Mouse (Mus musculus) heart, adult 2 months (tissue): ENCODE data around the gene Tnfaip8l1. TPM values are rescaled to one million over a fixed set of nuclear protein-coding genes. Genes with fewer than 3 reads are reported as not detected.

ENCODE experiments used
- DNase-seq, 2 experiments: peaks; one replicate each; pipeline ENCODE4 v3.0.0; 2021
- H3K27ac ChIP-seq: fragments of 200-600 bp; 2 replicates; pipeline ENCODE4 v1.8.1; 2022
- H3K27me3 ChIP-seq: fragments of 200-500 bp; 2 replicates; pipeline ENCODE4 v1.6.1; 2012; ENCODE audit warnings: mild to moderate bottlenecking, low read length, inconsistent platforms, mixed read lengths; ENCODE audit not compliant: control insufficient read depth, insufficient read depth
- H3K36me3 ChIP-seq: fragments of 200-500 bp; 2 replicates; pipeline ENCODE4 v1.6.1; 2012; ENCODE audit warnings: low read length, inconsistent platforms; ENCODE audit not compliant: control insufficient read depth, insufficient read depth
- H3K4me1 ChIP-seq: fragments of 200-500 bp; 2 replicates; pipeline ENCODE4 v1.6.1; 2011; ENCODE audit warnings: low read length; ENCODE audit not compliant: control insufficient read depth, insufficient read depth
- H3K4me3 ChIP-seq: fragments of 200-600 bp; 2 replicates; pipeline ENCODE4 v1.8.1; 2022
- H3K79me2 ChIP-seq: fragments of 200-500 bp; replicated peaks from 2 replicates; pipeline ENCODE4 v1.6.1; 2012; ENCODE audit warnings: mild to moderate bottlenecking, inconsistent platforms, low read length, moderate library complexity, mixed read lengths; ENCODE audit not compliant: control insufficient read depth, insufficient read depth
- H3K9ac ChIP-seq: fragments of 200-500 bp; 2 replicates; pipeline ENCODE4 v1.6.1; 2012; ENCODE audit warnings: low read depth, mild to moderate bottlenecking, control low read depth, inconsistent platforms, low read length, mixed read lengths
- CTCF ChIP-seq: fragments of 200-600 bp; IDR thresholded peaks from 2 replicates; pipeline ENCODE4 v1.8.1; 2022; ENCODE audit warnings: antibody characterized with exemption, mild to moderate bottlenecking, moderate library complexity
- EP300 ChIP-seq: fragments of 200-500 bp; IDR thresholded peaks from 2 replicates; pipeline ENCODE4 v1.6.1; 2011; ENCODE audit warnings: low read depth, low read length, control low read depth; ENCODE audit not compliant: insufficient read depth
- POLR2A ChIP-seq: fragments of 200-500 bp; IDR thresholded peaks from 2 replicates; pipeline ENCODE4 v1.6.1; 2011; ENCODE audit warnings: mild to moderate bottlenecking, low read depth, low read length, control low read depth; ENCODE audit not compliant: insufficient read depth
- WGBS: fragments of 180-500 bp; shearing (Covaris S2); methylation state at CpG from one replicate; pipeline ENCODE4 v1.1.7; 2018; 5-methylcytosine and 5-hydroxymethylcytosine counted together
- intact Hi-C: fragments of 180-260 bp; cut with DNase I; formaldehyde crosslinking; loops from one replicate; pipeline ENCODE4 v1.15.1; 2025
- polyA plus RNA-seq: library from polyadenylated mRNA; depleted of rRNA; stranded (reverse); fragments of >200 nt; gene quantifications from 2 replicates; pipeline ENCODE4 v1.2.3, GENCODE M21; 2012
- total RNA-seq, 2 experiments: library from RNA; stranded (reverse); gene quantifications; 2 replicates each; pipeline ENCODE4 v1.2.3; 2021

The Tnfaip8l1 gene
- total and polyA plus RNA-seq, 3 experiments, result 1.1 to 3.6 (median 1.7) TPM

DNA sequence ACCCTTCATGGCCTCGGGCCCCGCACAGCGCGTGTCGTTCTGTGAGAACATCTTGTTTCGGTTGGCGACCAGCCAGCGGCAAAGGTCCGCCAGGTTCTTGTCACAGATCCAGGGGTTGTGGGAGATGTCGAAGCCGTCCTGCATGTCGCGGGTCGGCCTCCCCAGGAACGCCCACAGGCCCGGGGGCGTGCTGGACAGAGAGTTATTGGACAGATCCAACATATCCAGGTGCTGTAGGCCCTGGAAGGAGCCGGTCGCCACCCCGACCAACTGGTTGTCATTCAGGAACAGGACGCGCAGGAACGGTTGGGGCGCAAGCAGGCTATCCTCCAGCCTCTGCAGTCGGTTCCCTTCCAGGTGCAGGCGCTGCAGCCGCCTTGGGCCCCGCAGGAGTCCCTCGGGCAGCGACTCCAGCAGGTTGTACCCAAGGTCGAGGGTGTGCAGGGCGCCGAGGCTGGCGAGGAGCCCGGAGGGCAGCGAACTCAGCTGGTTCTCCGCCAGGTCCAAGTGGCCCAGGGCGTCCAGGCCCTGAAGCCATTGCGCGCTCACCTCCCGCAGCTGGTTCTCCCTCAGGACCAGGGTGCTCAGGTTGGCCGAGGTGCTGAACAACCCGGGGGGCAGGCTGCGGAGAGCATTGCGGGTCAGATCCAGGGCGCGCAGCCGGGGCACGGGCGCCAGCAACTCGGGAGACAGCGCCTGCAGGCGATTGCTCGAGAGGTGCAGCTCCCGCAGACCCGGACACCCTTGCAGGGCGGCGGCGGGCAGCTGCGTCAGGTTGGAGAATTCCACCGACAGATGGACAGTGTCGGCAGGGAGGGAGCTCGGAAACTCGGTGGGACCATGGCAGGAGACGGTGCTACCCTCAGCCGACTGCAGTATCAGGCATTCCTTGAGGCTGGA, 42.0 kb upstream of the Tnfaip8l1 start:
- intact Hi-C loops, result no loop called here
- 2% methylated on average over 66 of the region's 66 CpGs for WGBS
- Histone ChIP-seq H3K4me1 (peaks cover 1% of the 10 kb centered on the region), H3K27me3 (no peaks in the 10 kb centered on the region), H3K27ac (peak overlapping the region; percentile 90), H3K4me3 (peak overlapping the region; percentile 50), H3K9ac (peak overlapping the region; percentile 67), H3K79me2 (no peaks in the 10 kb centered on the region), H3K36me3 (no peaks in the 10 kb centered on the region)
- TF ChIP-seq POLR2A (peak; percentile 56; the same call in 1 of the 2 replicates), EP300 (no peak), CTCF (no peak)
- DNase-seq, result peak; percentile 79 to 83

DNA sequence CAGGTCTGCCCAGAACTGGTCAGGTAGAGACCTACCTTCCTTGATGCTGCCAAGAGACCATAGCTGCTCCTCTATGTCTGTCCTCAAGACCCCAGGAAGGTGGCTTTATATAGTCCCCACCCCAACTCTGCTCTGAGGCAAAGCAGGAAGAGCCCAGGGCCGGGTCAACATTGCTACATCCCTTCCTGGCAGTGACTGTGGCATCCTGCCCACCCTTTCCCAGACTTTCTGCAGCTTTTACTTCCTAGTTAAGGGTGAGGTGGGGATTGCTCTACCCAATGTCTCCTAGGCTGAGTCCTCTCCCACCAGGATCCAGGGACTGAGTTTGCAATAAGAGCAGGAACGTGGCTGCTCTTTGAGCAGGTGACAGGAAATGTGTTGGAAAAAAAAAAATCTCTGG, 40.5 kb upstream of the Tnfaip8l1 start, which contains the start of gene Lrg1:
Gene Lrg1, minus strand, starts transcription at position 176 of the 400 bp plus-strand sequence.
- TF ChIP-seq CTCF (no peak), POLR2A (no peak), EP300 (no peak)
- Histone ChIP-seq H3K27me3 (no peaks in the 10 kb centered on the region), H3K4me3 (peak within 1 kb of the TSS; percentile 50), H3K79me2 (no peaks in the 10 kb centered on the region), H3K36me3 (no peaks in the 10 kb centered on the region), H3K9ac (peak within 1 kb of the TSS; percentile 67), H3K27ac (peak within 1 kb of the TSS; percentile 90), H3K4me1 (peaks cover 1% of the 10 kb centered on the region)
- WGBS, result 32% methylated on average over 2 of the region's 2 CpGs
- intact Hi-C loops, result no loop called here
- DNase-seq, result no peak

DNA sequence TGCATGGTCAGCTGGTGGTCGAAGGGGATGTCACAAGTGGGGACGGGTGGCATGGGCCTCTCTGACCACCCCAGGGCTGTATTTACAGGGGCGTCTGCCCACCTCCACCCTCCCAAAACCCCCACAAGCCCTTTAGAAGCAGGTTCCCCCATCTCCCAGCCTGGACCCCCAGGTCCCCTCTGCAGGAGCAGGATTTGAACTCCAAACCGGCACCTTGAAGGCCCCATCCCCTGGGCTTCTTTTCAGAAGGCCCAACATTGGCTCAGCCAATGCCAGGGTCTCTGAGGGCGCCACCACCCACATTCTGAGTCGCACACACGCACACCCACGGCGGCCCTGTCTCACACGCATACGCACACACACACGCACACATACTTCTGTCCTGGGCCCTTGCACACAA, 39.1 kb upstream of the Tnfaip8l1 start:
- no peak for TF ChIP-seq EP300
- TF ChIP-seq POLR2A, result no peak; the same call in none of the 2 replicates
- no peak for TF ChIP-seq CTCF
- Histone ChIP-seq H3K4me1 (peaks cover 1% of the 10 kb centered on the region), H3K9ac (no peak overlapping the region), H3K27ac (no peak overlapping the region), H3K4me3 (no peak overlapping the region), H3K27me3 (no peaks in the 10 kb centered on the region), H3K36me3 (no peaks in the 10 kb centered on the region), H3K79me2 (no peaks in the 10 kb centered on the region)
- no peak for DNase-seq
- intact Hi-C loops, result no loop called here
- WGBS, result 91% methylated on average over 12 of the region's 12 CpGs

DNA sequence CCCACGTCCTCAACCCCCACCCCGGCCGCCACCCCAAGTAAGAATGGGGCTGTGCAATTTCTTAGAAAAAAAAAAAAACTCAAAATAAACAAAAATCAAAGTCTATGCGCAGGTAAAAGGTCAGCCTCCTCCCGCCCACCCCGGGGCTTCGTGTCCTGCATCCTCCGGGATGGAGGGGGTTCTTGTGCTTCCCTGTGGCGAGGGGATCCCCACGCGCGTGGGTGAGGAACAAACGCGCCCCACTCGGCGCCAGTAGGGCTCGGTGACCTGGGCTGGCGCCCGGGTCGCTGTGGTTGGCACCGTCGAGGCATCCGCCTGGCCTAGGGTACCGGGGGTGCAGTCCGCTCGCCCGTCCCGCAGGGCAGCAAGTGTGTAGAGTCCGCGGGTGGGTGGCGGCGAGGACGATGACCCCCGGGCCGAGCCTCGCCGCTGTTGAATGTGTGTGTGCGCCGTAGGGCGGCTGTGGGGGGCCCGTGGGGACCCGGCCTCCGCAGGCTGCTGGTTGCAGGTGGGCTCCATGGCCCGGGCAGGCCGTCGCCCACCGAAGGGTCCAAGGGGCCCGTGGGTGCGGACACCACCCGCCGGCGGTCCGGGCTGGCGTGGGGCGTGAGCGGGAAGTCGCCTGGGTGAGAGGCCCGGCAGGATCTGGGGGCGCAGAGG, 38.5 kb upstream of the Tnfaip8l1 start:
- intact Hi-C loops, result no loop called here
- Histone ChIP-seq H3K9ac (peak overlapping the region; percentile 84), H3K27me3 (no peaks in the 10 kb centered on the region), H3K36me3 (no peaks in the 10 kb centered on the region), H3K4me1 (peaks cover 1% of the 10 kb centered on the region), H3K4me3 (peak overlapping the region; percentile 30), H3K27ac (peak overlapping the region; percentile 81), H3K79me2 (no peaks in the 10 kb centered on the region)
- 54% methylated on average over 59 of the region's 59 CpGs for WGBS
- no peak for TF ChIP-seq POLR2A
- DNase-seq, result no peak

DNA sequence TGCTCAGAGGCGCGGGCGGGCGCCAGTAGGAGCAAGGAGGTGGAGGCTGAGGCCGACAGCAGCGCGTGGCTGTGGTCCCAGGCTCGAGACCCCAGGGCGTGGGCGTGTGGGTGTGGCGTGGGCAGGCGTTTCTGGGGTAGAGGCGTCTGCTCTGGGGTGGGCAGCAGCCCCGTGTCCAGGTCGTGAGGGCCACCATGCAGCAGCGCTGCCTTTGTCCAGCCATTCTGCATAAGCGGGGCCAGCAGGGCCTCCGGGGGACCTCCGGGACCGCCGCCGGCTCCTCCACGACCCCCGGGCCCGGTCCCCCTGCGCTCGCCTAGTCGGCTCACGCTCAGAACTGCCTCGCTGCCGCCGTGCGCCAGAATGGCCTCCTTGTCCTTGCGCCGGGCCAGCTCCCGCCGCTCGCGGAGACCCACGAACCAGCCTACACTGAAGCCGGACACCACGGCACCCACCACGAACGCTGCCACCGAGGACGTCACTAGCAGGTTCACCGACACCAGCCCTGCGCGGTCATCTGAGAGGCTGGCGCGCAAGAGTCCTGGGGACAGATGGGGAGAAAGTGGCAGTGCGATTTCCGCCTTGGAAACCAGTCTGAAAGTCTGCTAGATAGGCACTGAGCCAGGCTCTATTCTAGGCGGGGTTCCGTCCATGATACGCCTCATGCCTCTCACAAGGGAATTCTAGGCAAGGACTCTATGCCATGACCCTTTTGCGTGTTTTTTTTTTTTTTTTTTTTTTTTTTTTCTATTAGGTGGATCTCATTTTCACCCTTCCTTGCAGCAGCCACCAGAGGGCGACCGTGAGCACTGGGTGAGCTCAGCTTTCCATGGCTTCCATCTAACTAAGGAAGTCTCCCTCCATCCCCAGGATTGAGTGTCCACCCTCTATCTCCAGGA, 37.7 kb upstream of the Tnfaip8l1 start:
- Histone ChIP-seq H3K79me2 (no peaks in the 10 kb centered on the region), H3K4me3 (peak overlapping the region; percentile 30), H3K27ac (peak overlapping the region; percentile 81), H3K27me3 (no peaks in the 10 kb centered on the region), H3K9ac (peak overlapping the region; percentile 84), H3K36me3 (no peaks in the 10 kb centered on the region), H3K4me1 (no peaks in the 10 kb centered on the region; the same call in 1 of the 2 replicates)
- TF ChIP-seq POLR2A, result peak; percentile 75
- TF ChIP-seq CTCF, result peak; percentile 87
- TF ChIP-seq EP300, result peak; percentile 84
- 48% methylated on average over 59 of the region's 59 CpGs for WGBS
- intact Hi-C loops, result no loop called here
- peak; percentile 72 to 77 for DNase-seq
